Mouse (Mus musculus) G1E (cell line): ENCODE data around the gene Arid3b. TPM values are rescaled to one million over a fixed set of nuclear protein-coding genes. Genes with fewer than 3 reads are reported as not detected.

ENCODE experiments used
- ATAC-seq: 2 replicates; pipeline ENCODE4 v1.8.0; 2016; ENCODE audit warnings: mild to moderate bottlenecking; ENCODE audit not compliant: insufficient number of reproducible peaks, poor library complexity, low FRiP score, severe bottlenecking; ENCODE audit errors: extremely low read depth
- DNase-seq: peaks from one replicate; pipeline ENCODE4 v3.0.0; 2012; ENCODE audit warnings: low spot score
- H3K27me3 ChIP-seq: 2 replicates; pipeline ENCODE4 v1.6.1; 2012; ENCODE audit warnings: mild to moderate bottlenecking, low read length, inconsistent platforms; ENCODE audit not compliant: insufficient read depth
- H3K36me3 ChIP-seq: replicated peaks from 2 replicates; pipeline ENCODE3; 2012; ENCODE audit warnings: mild to moderate bottlenecking, inconsistent platforms
- H3K4me1 ChIP-seq: 2 replicates; pipeline ENCODE4 v1.6.1; 2012; ENCODE audit warnings: low read depth, low read length, inconsistent platforms, mixed read lengths; ENCODE audit not compliant: insufficient read depth
- H3K4me3 ChIP-seq: 2 replicates; pipeline ENCODE4 v1.5.1; 2012; ENCODE audit warnings: low read depth, mild to moderate bottlenecking, inconsistent platforms, low read length, moderate library complexity, mixed read lengths
- H3K9me3 ChIP-seq: replicated peaks from 2 replicates; pipeline ENCODE4 v1.6.1; 2012; ENCODE audit warnings: inconsistent platforms
- CTCF ChIP-seq: IDR thresholded peaks from 2 replicates; pipeline ENCODE4 v1.5.1; 2012; ENCODE audit warnings: low read depth, low read length, inconsistent platforms, mixed read lengths
- GATA1 ChIP-seq: IDR thresholded peaks from 2 replicates; pipeline ENCODE4 v1.6.1; 2012; ENCODE audit warnings: borderline replicate concordance, low read length, inconsistent platforms, mixed read lengths
- GATA2 ChIP-seq: IDR thresholded peaks from 2 replicates; pipeline ENCODE4 v1.6.1; 2012; ENCODE audit warnings: low read depth, low read length, inconsistent platforms, borderline replicate concordance
- POLR2AphosphoS5 ChIP-seq: IDR thresholded peaks from 2 replicates; pipeline ENCODE4 v1.6.1; 2012; ENCODE audit warnings: low read depth, low read length, inconsistent platforms; ENCODE audit not compliant: insufficient replicate concordance
- TAL1 ChIP-seq: conservative IDR thresholded peaks from 2 replicates; pipeline ENCODE4 v1.6.1; 2012; ENCODE audit warnings: low read depth, low read length, inconsistent platforms, mixed read lengths
- polyA plus RNA-seq: library from polyadenylated mRNA; stranded (reverse); fragments of >175 nt; gene quantifications from 2 replicates; pipeline ENCODE4 v1.2.3, GENCODE M21; 2012
- total RNA-seq, 2 experiments: library from RNA; stranded (forward) in 1 of 2; stranded (reverse) in 1 of 2; fragments of 200-1000 nt in 1 of 2; fragments of >200 nt in 1 of 2; fragmentation: Nextera tagmentation in 1 of 2; gene quantifications; 2 replicates each; pipeline ENCODE4 v1.2.3; 2014 to 2017

Gene Arid3b
- total and polyA plus RNA-seq, 3 experiments: 6.1 to 19.5 (median 7.4) TPM

DNA sequence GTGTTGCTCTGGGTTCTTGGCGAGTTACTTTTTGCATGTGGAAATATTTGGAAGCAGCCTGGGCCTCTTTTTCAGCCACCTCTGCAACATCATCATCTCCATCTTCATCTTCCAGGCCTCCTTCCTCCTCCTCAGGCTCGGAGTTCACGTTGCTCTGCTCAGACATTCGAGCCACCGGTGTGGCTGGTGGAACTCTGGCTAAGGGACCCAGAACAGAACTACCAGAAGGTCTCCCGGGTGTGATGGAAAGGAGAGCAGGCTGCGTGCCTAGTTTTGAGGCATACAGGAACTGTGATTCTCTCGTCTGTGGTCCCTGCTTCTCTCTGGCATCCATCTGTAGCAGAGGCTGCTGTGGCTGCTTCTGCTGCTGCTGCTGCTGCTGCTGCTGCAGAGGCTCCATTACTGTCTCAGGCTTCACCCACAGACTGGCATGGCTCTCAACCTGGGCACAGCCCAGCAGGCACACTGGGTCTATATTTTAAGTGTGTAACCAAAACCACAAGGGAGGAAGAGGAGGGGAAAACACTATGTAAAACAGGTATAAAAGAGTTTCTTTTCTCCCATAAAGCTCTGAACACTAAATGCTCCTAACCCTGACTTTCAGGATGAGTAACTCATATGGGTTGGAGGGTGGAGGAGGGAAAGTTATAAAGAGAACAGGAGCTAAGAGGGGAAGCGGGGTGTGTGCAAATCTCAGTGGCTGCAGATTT, 2.7 kb downstream of the Arid3b start:
- H3K4me3 ChIP-seq: no peak overlapping the region
- peaks cover 59% of the 10 kb centered on the region for H3K4me1 ChIP-seq
- ATAC-seq (no peak), DNase-seq (no peak)
- no peaks in the 10 kb centered on the region for H3K27me3 ChIP-seq
- TF ChIP-seq CTCF (no peak), GATA2 (no peak), POLR2AphosphoS5 (no peak), TAL1 (no peak), GATA1 (no peak)
- H3K36me3 ChIP-seq: peaks cover 17% of the 10 kb centered on the region
- no peaks in the 10 kb centered on the region for H3K9me3 ChIP-seq

DNA sequence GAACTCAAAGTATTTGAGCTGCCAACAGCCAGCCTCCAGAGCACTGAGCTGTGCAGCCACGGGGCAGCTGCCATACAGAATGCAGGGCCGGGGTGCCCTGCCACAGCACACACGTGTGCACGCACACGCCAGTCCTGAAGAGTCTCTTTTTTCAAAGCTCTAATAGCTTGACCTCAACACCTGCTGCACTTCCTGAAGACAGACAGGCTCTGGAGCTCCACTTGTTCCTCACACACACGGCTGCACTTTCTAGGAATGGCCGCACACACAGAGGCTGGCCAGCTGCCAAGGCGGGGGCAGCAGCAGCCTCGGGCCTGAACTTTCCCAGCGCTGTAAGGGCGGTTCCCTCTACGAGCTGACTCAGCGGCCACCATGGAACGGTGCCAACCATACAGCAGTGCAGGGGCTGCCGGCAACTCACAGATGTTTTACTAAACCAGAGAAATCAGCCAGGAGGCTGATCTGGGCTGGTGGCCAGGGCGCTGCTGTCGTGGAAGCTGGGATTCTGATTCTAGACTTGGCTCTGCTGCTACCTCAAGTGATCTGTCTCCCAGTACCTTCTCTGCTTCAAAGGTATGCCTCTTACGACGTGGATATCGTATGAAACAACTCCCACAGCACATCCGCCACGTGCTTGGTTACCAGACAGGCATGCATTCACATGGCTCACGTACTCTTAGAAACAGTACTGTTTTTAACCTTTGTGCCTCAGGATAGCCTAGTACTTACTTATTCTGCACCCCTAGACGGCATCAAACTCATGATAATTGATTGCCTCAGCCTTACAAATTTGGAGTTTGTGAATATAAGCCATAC, 5.1 kb downstream of the Arid3b start:
- H3K27me3 ChIP-seq: no peaks in the 10 kb centered on the region
- H3K4me1 ChIP-seq: peaks cover 47% of the 10 kb centered on the region
- ATAC-seq (peak; percentile 89), DNase-seq (peak; percentile 80)
- peak overlapping the region; percentile 64; the same call in 1 of the 2 replicates for H3K4me3 ChIP-seq
- H3K9me3 ChIP-seq: no peaks in the 10 kb centered on the region
- TF ChIP-seq TAL1 (no peak), GATA2 (no peak), CTCF (no peak), GATA1 (no peak), POLR2AphosphoS5 (no peak)
- peaks cover 24% of the 10 kb centered on the region for H3K36me3 ChIP-seq

DNA sequence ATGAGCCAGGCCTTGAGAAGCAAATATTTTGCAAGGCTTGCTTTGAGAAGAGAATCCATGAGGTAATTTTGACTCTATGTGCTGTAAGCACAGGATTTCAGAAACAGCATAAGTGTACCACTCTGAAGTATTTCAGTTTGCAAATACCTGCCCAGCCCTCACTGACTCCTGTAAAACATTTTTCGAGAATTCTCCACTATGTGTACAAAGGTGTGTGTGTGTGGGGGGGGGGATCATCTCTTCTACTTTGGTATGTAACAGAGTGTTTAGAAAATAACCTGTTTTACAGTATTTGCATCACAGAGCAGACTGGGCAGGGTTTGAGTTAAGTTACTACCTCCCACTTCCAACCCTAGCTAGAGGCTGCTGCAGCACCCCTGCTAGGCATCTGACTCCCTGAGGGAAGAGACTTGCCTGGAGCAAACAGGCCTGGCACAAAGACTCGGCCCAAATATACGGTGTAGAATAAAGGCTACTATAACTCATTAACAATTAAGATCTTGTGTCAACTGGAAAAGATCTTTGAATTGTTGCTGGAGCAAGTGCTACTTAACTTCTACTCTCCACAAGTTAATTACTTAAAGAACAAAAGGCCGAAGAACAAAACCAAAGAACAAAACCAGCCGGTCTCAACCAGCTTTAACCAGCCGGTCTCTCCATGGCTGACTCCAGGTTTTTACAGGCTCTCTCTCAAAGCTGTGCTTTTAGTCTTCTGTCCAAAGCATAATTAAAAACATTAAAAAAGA, 6.6 kb downstream of the Arid3b start:
- Histone ChIP-seq H3K27me3 (no peaks in the 10 kb centered on the region), H3K9me3 (no peaks in the 10 kb centered on the region), H3K4me1 (peaks cover 38% of the 10 kb centered on the region), H3K36me3 (peaks cover 33% of the 10 kb centered on the region), H3K4me3 (no peak overlapping the region)
- TF ChIP-seq CTCF: no peak
- DNase-seq (no peak), ATAC-seq (no peak)

DNA sequence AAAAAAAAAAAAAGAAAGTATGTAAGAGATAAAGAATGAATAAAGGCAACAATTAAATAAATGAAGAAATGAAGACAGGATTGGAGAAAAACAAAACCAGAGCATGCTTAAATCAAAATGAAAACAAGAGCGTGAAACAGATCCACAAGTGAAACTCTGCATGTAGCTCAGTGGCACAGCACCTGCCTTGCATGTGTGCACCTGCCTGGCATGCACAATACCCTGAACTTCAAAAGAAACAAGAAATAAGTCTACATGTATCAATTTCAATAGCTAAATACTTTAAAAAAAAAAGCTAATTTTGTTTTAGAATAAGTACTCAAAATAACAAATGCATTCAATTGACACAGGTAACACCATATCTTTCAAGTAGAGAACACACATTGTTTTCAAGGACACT, 13.2 kb downstream of the Arid3b start:
- TF ChIP-seq POLR2AphosphoS5 (no peak), TAL1 (no peak), GATA2 (no peak), CTCF (no peak), GATA1 (no peak)
- DNase-seq: no peak
- H3K4me1 ChIP-seq: peaks cover 21% of the 10 kb centered on the region
- H3K27me3 ChIP-seq: no peaks in the 10 kb centered on the region
- H3K4me3 ChIP-seq: no peak overlapping the region
- no peaks in the 10 kb centered on the region for H3K9me3 ChIP-seq
- no peak for ATAC-seq
- peaks cover 32% of the 10 kb centered on the region for H3K36me3 ChIP-seq

DNA sequence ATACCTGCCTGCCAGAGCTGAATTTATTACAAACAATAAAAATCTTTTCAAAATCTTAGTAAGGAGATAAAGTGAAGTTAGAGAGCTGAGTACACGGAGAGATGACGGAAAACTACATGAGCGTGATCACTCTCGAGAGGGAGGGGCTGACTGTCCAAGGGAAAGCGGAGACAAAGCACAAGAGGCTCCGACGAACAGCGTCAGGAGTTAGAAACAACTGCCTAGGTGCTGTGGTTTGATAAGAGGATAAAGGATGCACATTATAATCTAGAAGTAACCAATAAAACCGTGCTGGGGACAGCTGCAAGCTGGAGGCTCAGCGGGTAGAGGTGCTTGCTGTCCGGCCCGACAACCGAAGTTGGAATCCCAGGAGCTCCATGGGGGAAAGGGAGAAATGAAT, 13.8 kb downstream of the Arid3b start:
- no peak overlapping the region for H3K4me3 ChIP-seq
- DNase-seq: no peak
- peaks cover 29% of the 10 kb centered on the region for H3K36me3 ChIP-seq
- H3K4me1 ChIP-seq: peaks cover 23% of the 10 kb centered on the region
- no peaks in the 10 kb centered on the region for H3K9me3 ChIP-seq
- H3K27me3 ChIP-seq: no peaks in the 10 kb centered on the region
- TF ChIP-seq GATA2: no peak
- no peak for TF ChIP-seq POLR2AphosphoS5
- TF ChIP-seq GATA1: no peak
- no peak for TF ChIP-seq TAL1
- no peak for TF ChIP-seq CTCF
- peak; percentile 8; the same call in 1 of the 2 replicates for ATAC-seq

DNA sequence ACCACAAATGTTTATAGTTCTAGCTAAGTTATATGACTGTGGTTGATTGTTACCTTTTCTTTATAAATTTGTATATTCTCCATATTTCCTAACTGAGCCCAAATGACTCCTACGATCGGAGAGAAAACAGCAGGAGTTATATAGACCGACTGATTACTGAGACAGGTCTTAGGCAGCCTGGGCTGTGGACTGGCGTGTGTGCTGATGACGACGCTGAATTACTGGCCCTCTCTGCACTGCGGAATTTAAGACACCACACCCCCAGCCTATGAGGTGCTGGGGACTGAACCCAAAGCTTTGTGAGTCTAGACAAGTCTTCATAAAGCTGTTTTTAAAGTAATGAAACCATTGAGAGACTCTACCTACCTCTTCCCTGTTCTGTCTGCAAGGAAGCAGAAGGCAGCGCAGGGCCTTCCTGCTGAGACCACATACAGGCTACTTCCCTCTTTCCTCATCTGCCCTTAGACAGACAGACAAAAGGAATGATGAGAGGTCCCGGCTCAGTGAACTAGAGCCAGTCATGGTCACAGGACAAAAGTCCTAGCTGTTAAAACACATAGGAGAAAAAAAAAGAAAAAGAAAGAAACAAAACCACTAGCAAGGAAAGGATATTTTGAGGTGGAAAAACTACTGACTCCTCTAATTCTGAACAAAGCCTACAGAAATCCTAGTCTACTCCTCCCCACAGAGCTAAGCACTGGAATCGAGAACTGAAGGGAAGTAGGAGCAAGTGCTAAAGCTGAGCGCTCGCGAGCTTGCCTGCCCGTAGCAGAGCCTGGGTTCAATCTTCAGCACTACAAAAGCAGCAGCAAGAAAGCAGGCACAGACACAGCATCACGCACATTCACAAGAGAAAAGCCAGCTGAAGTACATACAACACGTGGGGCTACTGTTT, 16.2 kb downstream of the Arid3b start:
- ATAC-seq (no peak), DNase-seq (no peak)
- TF ChIP-seq POLR2AphosphoS5: no peak
- Histone ChIP-seq H3K9me3 (no peaks in the 10 kb centered on the region), H3K27me3 (no peaks in the 10 kb centered on the region), H3K4me1 (peaks cover 21% of the 10 kb centered on the region), H3K4me3 (no peak overlapping the region), H3K36me3 (peaks cover 23% of the 10 kb centered on the region)
